In the genomic region with DNA sequence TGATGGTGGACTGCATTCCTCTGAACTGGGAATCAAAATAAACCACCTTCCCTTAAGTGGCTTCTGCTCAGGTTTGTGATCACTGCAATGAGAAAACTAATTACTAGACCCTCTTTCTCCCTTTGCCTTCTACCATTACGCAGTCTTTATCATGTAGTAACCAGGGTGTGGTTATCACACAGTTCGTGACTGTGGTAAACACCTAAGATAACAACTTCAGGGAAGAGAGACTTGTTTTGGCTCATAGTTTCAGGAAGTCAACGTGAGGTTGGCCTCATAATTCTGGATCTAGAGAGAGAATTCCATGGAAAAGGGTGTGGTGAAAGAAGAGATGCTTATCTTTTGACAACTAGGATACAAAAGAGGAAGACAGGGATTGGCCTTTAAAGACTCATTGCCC, we compare ENCODE assay signal across 29 mouse cellular contexts. TPM values are rescaled to one million over a fixed set of nuclear protein-coding genes. Genes with fewer than 3 reads are reported as not detected.
DNase-seq lines count a peak whose midpoint lies in the region; ATAC-seq lines count a peak whose summit lies in the region.
"Had no signal": no experiment of that assay in that cellular context is flagged by ENCODE, and none has a peak within 500 bp of the region (broad histone marks: within the 10 kb centered on the region; RNA-seq: fewer than 3 reads in every experiment).

No protein-coding gene starts in this region.

- H3K4me3 ChIP-seq in midbrain, embryonic 11.5 days (ENCODE audit: low read depth, low read length) = no peak overlapping the region
- no peak overlapping the region for H3K4me3 ChIP-seq in midbrain, embryonic 10.5 days
- H3K4me3 ChIP-seq in liver, embryonic 16.5 days (ENCODE audit: low read depth, low read length) = no peak overlapping the region
- H3K4me3 ChIP-seq: embryonic facial prominence, embryonic 12.5 days; embryonic facial prominence, embryonic 15.5 days; erythroblast, embryonic 14.5 days; forebrain, embryonic 12.5 days; forebrain, embryonic 15.5 days; heart, embryonic 12.5 days; heart, embryonic 15.5 days; hindbrain, embryonic 10.5 days; hindbrain, embryonic 13.5 days had no signal

- 75% methylated on average over 3 of the region's 3 CpGs for WGBS in midbrain, embryonic 11.5 days
- whole genome bisulfite sequencing in midbrain, embryonic 10.5 days = 82% methylated on average over 3 of the region's 3 CpGs
- WGBS in liver, embryonic 16.5 days (ENCODE audit: insufficient replicate concordance) = 23% methylated on average over 3 of the region's 3 CpGs

- peak; percentile 8 for DNase-seq in midbrain, embryonic 11.5 days (ENCODE audit: low spot score, missing footprints)
- no peak for DNase-seq in midbrain, embryonic 10.5 days (ENCODE audit: low spot score)
- DNase-seq in c-Kit-positive CD71-positive TER-119-positive erythroid progenitor cells, embryonic 14.5 days (ENCODE audit: low spot score) = peak; percentile 24
- DNase-seq in urinary bladder, postnatal 10 days (ENCODE audit: low spot score) = no peak
- no peak for DNase-seq in kidney, adult 11 months
- DNase-seq: adrenal gland, postnatal 10 days; adrenal gland, postnatal 36 days; cerebellum, adult 11 months; cerebellum, adult 2 months; cerebellum, adult 9-11 months; cerebellum, postnatal 25 days; gastrocnemius, postnatal 25 days; heart, adult 18-20 months; heart, postnatal 10 days; heart, postnatal 36 days had no signal

- H3K4me2 ChIP-seq in midbrain, embryonic 11.5 days = no peak overlapping the region
- H3K4me2 ChIP-seq in liver, embryonic 16.5 days (ENCODE audit: low read depth, low read length) = no peak overlapping the region
- H3K4me2 ChIP-seq: embryonic facial prominence, embryonic 12.5 days; embryonic facial prominence, embryonic 15.5 days; forebrain, embryonic 12.5 days; forebrain, embryonic 15.5 days; heart, embryonic 12.5 days; heart, embryonic 15.5 days; hindbrain, embryonic 13.5 days had no signal

- H3K27ac ChIP-seq in midbrain, embryonic 11.5 days (ENCODE audit: low read depth, low read length) = no peak overlapping the region
- H3K27ac ChIP-seq in midbrain, embryonic 10.5 days (replicated peaks) = no peak overlapping the region
- no peak overlapping the region for H3K27ac ChIP-seq in liver, embryonic 16.5 days (ENCODE audit: low read length)
- H3K27ac ChIP-seq: embryonic facial prominence, embryonic 12.5 days; embryonic facial prominence, embryonic 15.5 days; forebrain, embryonic 12.5 days; forebrain, embryonic 15.5 days; heart, embryonic 15.5 days; hindbrain, embryonic 10.5 days; hindbrain, embryonic 13.5 days had no signal

- H3K4me1 ChIP-seq in midbrain, embryonic 11.5 days (ENCODE audit: control insufficient read depth, insufficient read depth, low read length) = no peaks in the 10 kb centered on the region
- H3K4me1 ChIP-seq in midbrain, embryonic 10.5 days = peaks cover 11% of the 10 kb centered on the region
- peaks cover 10% of the 10 kb centered on the region for H3K4me1 ChIP-seq in liver, embryonic 16.5 days (ENCODE audit: control insufficient read depth, low read depth, low read length)
- H3K4me1 ChIP-seq: embryonic facial prominence, embryonic 12.5 days; embryonic facial prominence, embryonic 15.5 days; forebrain, embryonic 12.5 days; forebrain, embryonic 15.5 days; heart, embryonic 12.5 days; heart, embryonic 15.5 days; hindbrain, embryonic 10.5 days; hindbrain, embryonic 13.5 days had no signal

- H3K9ac ChIP-seq in midbrain, embryonic 11.5 days (ENCODE audit: low read length) = no peak overlapping the region
- H3K9ac ChIP-seq in liver, embryonic 16.5 days (ENCODE audit: low read depth, low read length) = no peak overlapping the region
- H3K9ac ChIP-seq: embryonic facial prominence, embryonic 12.5 days; embryonic facial prominence, embryonic 15.5 days; forebrain, embryonic 12.5 days; forebrain, embryonic 15.5 days; heart, embryonic 12.5 days; heart, embryonic 15.5 days; hindbrain, embryonic 13.5 days had no signal

- ATAC-seq in midbrain, embryonic 11.5 days (ENCODE audit: low FRiP score) = no peak
- peak; percentile 59; the same call in 1 of the 2 replicates for ATAC-seq in liver, embryonic 16.5 days (ENCODE audit: low read depth)
- peak; percentile 62; the same call in 1 of the 2 replicates for ATAC-seq in megakaryocyte-erythroid progenitor cell, adult 5-6 weeks (replicated peaks; ENCODE audit: low FRiP score, low TSS enrichment, poor library complexity, severe bottlenecking)
- ATAC-seq in erythroblast, adult 5-6 weeks (replicated peaks; ENCODE audit: low FRiP score, poor library complexity, severe bottlenecking) = no peak
- ATAC-seq: forebrain, embryonic 15.5 days; hindbrain, embryonic 16.5 days; Patski had no signal

- no peaks in the 10 kb centered on the region for H3K36me3 ChIP-seq in midbrain, embryonic 11.5 days (ENCODE audit: control insufficient read depth, insufficient read depth, low read length)
- no peaks in the 10 kb centered on the region for H3K36me3 ChIP-seq in midbrain, embryonic 10.5 days
- no peaks in the 10 kb centered on the region for H3K36me3 ChIP-seq in liver, embryonic 16.5 days (ENCODE audit: control insufficient read depth, insufficient read depth)
- H3K36me3 ChIP-seq: embryonic facial prominence, embryonic 12.5 days; embryonic facial prominence, embryonic 15.5 days; forebrain, embryonic 12.5 days; forebrain, embryonic 15.5 days; heart, embryonic 12.5 days; heart, embryonic 15.5 days; hindbrain, embryonic 10.5 days; hindbrain, embryonic 13.5 days had no signal

- H3K9me3 ChIP-seq in midbrain, embryonic 11.5 days (ENCODE audit: control insufficient read depth, low read length) = no peaks in the 10 kb centered on the region
- H3K9me3 ChIP-seq in midbrain, embryonic 10.5 days (replicated peaks) = no peaks in the 10 kb centered on the region
- H3K9me3 ChIP-seq in liver, embryonic 16.5 days (replicated peaks; ENCODE audit: control insufficient read depth, low read length) = no peaks in the 10 kb centered on the region
- H3K9me3 ChIP-seq: embryonic facial prominence, embryonic 12.5 days; embryonic facial prominence, embryonic 15.5 days; forebrain, embryonic 12.5 days; forebrain, embryonic 15.5 days; heart, embryonic 12.5 days; heart, embryonic 15.5 days; hindbrain, embryonic 10.5 days; hindbrain, embryonic 13.5 days had no signal

- H3K27me3 ChIP-seq in midbrain, embryonic 11.5 days (ENCODE audit: control insufficient read depth, insufficient read depth, low read length) = no peaks in the 10 kb centered on the region
- H3K27me3 ChIP-seq in midbrain, embryonic 10.5 days (ENCODE audit: low read depth, poor library complexity, severe bottlenecking) = no peaks in the 10 kb centered on the region; the same call in 1 of the 2 replicates
- H3K27me3 ChIP-seq in liver, embryonic 16.5 days (ENCODE audit: control insufficient read depth, insufficient read depth, low read depth, low read length) = no peaks in the 10 kb centered on the region
- H3K27me3 ChIP-seq: embryonic facial prominence, embryonic 12.5 days; embryonic facial prominence, embryonic 15.5 days; forebrain, embryonic 12.5 days; forebrain, embryonic 15.5 days; heart, embryonic 12.5 days; heart, embryonic 15.5 days; Patski had no signal

RNA-seq across cellular contexts. Expression of gene Mrpl1, which starts 9.0 kb away (rescaled TPM):
- 22.4 and 26.3 TPM in 2 replicates for polyA plus RNA-seq in midbrain, embryonic 11.5 days (2014; fragmentation: Nextera tagmentation; extraction: Ambion mirVana)
- 20.5 and 22.2 TPM in 2 replicates for polyA plus RNA-seq in midbrain, embryonic 10.5 days (2016; fragmentation: Nextera tagmentation; extraction: Ambion mirVana)
- 14.0 and 14.8 TPM in 2 replicates for polyA plus RNA-seq in liver, embryonic 16.5 days (2015; fragmentation: Nextera tagmentation; extraction: Ambion mirVana)
- 18.0 and 21.7 TPM in 2 replicates for total RNA-seq in megakaryocyte-erythroid progenitor cell, adult 5-6 weeks (2014; fragmentation: Nextera tagmentation)
- total RNA-seq in megakaryocyte-erythroid progenitor cell, adult 5-6 weeks (2017) = 40.4 and 61.1 TPM in 2 replicates
- total RNA-seq in erythroblast, adult 5-6 weeks (2015; ENCODE audit: low replicate concordance) = 5.0 and 7.1 TPM in 2 replicates
- total RNA-seq in erythroblast, adult 5-6 weeks (2017; ENCODE audit: low replicate concordance) = 6.8 and 15.6 TPM in 2 replicates

RNA-seq across cellular contexts. Expression of gene Cnot6l, which starts 36.3 kb away (rescaled TPM):
- polyA plus RNA-seq in midbrain, embryonic 11.5 days (2014; fragmentation: Nextera tagmentation; extraction: Ambion mirVana) = 9.1 and 10.6 TPM in 2 replicates
- 7.4 and 11.5 TPM in 2 replicates for polyA plus RNA-seq in midbrain, embryonic 10.5 days (2016; fragmentation: Nextera tagmentation; extraction: Ambion mirVana)
- polyA plus RNA-seq in liver, embryonic 16.5 days (2015; fragmentation: Nextera tagmentation; extraction: Ambion mirVana) = 4.6 and 4.9 TPM in 2 replicates
- total RNA-seq in megakaryocyte-erythroid progenitor cell, adult 5-6 weeks (2014; fragmentation: Nextera tagmentation) = 53.5 and 58.6 TPM in 2 replicates
- total RNA-seq in megakaryocyte-erythroid progenitor cell, adult 5-6 weeks (2017) = 37.7 and 59.4 TPM in 2 replicates
- total RNA-seq in erythroblast, adult 5-6 weeks (2015; ENCODE audit: low replicate concordance) = 14.0 and 20.9 TPM in 2 replicates
- 4.7 and 7.8 TPM in 2 replicates for total RNA-seq in erythroblast, adult 5-6 weeks (2017; ENCODE audit: low replicate concordance)

Comparison
In these comparisons a context has a peak if more than half of its experiments do, and no peak if none do; other contexts are left out.
1. DNase-seq: peak in midbrain, embryonic 11.5 days (single experiment) and c-Kit-positive CD71-positive TER-119-positive erythroid progenitor cells, embryonic 14.5 days (single experiment); none in midbrain, embryonic 10.5 days (single experiment), urinary bladder, postnatal 10 days (single experiment) and kidney, adult 11 months (single experiment).
2. ATAC-seq: peak in liver, embryonic 16.5 days (single experiment) and megakaryocyte-erythroid progenitor cell, adult 5-6 weeks (single experiment); none in midbrain, embryonic 11.5 days (single experiment) and erythroblast, adult 5-6 weeks (single experiment).